Mouse (Mus musculus): ENCODE results near the gene Emb.

Gene Emb

DNA sequence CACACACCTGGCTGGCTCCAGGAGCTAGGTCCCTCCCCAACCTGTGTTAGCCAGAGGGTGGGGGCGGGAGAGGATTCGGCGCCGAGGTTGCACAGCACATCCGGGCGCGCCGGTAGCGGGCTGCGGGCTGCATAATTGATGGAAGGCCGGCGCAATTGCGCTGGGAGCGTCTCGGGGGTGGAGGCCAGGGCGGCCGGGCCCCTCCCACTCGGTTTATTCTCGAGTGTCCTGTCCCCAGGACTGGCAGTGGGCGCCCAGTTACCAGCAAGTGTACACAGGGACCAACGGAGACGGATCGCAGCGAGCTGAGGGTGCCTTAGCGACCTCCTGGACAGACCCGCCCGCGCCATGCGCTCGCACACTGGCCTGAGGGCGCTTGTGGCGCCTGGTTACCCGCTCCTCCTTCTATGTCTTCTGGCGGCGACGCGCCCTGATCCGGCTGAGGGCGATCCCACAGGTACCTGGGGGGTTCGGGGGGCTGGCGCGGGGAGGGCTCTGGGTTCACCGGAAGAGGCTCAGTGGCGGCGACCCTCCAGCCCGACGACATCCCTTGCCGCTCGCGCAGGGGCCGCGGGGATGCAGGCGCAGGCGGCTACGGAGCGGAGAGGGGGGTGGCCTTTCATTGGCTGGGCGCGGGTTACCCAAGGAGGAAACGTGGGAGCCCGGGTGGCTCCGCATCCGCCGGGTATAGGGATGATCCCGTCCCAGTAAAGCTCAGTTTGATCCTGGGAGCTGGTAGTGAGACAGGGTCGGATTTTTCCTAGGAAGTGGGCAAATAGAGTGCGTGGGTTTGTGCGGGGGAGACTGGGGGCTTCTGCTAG lies 12.4 kb downstream of the Emb start, which contains the start of gene Gm17509:
Gene Gm17509, minus strand, starts transcription at position 575 of the 821 bp plus-strand sequence.
- peak; percentile 86 for DNase-seq

DNA sequence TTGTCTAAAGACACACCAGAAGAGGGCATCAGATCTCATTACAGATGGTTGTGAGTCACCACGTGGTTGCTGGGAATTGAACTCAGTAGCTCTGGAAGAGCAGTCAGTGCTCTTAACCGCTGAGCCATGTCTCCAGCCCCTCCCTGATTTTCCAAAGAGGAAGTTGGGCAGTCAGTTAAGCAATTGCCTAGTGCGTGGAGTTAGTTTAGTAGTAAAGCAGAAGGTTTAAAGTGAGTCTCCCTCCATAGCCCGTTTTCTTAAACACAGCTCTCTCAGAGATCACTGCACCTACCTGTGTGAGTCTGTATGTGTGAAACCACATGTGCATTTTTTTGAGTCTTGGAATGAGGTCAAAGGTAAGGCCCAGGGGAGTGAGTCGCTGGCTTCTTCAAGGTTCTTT lies 14.8 kb downstream of the Emb start:
- DNase-seq = no peak

DNA sequence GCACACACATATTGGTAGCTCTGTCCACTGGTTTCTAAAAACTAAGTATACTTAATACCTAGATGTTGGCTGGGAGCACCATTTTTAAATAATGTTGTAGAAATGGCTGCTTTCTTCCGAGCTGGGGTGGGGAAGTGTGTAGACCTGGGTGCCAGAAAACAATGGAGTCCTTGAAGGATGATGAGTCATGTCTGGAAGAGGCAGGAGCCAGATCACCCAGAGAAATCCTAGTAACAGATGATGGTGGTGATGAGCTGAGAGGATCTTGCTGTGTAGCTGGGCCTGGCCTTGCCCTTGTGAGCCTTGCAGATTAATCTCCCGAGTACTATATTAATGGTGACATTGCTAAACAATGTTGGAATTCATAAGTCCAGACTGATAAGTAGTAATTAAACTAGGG lies 16.6 kb downstream of the Emb start:
- DNase-seq = no peak

DNA sequence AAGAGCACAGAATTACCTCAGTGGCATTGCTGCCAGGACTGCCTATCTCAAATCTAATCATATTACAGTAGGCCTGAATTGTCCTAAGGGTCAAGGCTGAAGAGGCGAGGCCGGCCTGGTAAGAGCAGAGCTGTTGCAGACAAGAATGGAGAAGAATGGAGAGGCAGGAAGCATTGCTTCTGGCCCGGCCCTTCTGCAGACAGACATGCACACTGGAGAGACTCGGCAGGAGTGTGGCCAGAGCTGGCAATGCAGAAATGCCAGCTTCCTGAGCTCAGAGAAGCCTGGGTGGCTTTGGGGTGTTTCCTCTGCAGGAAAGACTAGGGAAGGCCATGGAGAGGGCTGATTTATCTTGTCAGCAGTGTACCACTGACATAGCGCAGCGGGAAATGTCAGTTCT lies 17.2 kb downstream of the Emb start:
- DNase-seq = peak; percentile 66

DNA sequence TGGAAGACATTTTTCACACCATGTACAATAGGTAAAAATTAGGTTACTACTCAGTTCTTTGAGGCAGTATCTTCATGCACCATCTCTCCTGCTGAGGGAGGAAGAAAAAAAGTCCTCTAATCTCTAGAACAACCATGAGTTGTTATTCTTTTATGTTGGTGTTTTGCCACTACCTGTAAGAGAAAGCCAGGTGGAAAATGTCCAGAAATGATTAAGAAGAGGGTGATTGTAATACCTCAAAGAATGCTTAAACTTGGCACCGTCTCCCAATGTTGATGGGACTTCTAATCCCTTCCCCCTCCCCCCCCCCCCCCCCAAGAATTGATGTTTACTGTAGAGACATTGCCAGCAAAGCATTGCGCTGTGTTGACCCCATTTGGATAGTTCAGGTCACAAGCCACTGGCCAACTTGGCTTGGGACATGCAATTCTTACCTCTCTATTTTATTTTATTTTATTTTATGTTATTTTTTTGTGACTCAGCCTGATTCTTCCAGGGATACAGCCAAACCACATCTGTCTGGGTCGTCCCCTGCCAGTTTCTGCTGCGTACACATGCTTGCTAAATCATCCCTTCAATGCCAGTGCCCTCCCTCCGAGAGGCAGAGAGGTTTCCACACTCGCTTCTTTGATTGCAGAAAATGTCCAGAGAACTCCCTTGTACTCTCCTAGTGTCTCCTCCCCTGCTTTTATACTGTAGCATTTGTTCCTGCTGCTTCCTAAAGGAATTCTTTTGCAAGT lies 22.2 kb downstream of the Emb start:
- no peak for DNase-seq

DNA sequence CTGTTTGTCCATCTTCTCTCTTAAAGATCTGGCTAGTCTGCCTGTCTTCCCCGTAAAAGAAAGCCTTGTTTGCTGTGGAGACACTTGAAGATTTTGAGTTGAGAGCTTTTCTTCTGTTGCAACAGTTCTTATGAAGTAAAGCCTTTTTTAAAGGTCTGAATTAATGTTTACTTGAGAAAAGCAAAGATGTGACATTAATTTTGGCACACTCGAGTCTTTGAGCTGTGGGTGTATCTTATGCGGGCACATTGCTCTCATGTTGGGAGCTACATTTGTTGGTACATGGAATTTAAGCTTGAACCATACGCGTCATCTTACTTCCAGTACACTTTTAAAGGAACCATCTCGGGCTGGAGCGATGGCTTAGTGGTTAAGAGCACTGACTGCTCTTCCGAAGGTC lies 25.5 kb downstream of the Emb start:
- DNase-seq = no peak

DNA sequence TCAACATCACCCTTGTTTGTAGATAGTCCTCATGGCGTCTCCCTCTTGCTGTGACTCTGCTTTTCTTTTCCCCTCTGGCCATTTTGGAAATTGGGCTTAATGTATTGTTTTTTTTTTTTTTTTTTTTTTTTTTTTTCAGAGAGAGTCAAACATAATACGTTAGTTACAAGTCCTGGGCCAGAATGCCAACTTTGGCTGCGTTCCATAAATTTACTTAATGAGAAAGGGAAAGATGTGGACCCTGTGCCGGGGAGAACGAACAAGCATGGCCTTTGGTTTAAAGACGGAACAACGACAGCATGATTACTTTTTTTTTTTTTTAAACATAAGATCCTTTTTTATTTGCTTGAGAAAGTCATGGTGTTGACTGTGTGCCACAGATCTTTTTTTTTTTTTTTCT lies 26.1 kb downstream of the Emb start:
- no peak for DNase-seq

DNA sequence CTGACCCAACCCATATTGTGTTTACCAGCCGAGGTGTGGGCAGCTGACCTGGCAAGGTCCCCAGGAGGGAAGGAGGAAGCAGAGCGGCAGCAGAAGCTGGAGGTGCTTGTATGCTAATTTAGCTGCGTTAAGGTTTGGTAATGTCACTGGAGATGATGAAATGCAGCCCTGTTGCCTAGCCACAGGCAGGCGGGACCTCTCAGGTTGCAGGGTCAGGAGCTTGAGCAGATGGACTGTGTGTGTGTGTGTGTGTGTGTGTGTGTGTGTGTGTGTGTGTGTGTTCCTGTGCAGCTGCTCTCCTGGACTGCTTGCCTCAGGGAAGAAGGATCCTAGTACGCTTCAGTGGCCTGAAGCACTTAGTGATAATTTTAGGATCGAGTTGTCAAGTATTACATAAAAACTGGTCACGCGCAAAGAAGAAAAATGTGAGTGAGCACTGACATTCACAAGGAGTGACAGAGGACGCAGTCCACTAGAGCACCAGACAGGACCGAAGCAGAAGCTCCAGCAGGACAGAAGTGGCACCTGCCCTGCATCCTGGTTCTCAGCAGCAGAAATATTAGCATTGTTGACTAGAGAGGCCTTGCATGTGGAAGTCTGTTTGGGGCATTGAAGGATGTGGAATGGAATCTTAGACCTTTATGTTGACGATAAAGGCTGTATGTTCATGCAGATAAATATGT lies 27.3 kb downstream of the Emb start:
- peak; percentile 79 for DNase-seq

DNA sequence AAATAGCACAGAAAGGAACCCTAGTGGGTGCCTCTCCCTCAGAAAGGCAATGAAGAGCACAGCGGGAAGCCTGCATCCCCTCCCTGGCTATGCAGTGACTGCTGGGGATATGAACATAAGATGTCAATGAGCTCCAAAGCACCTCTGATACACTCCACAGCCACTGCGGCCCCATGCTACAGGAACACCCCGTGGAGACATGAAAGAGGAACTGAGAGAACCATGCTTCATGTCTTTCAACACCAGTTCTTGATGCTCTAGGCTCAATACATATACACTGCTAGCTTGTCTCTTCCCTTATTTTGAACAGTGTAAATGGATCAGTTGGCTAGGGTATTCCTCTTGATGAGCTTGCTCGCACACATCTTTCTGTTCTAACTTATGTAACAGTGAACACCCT lies 28.8 kb downstream of the Emb start:
- DNase-seq = no peak

DNA sequence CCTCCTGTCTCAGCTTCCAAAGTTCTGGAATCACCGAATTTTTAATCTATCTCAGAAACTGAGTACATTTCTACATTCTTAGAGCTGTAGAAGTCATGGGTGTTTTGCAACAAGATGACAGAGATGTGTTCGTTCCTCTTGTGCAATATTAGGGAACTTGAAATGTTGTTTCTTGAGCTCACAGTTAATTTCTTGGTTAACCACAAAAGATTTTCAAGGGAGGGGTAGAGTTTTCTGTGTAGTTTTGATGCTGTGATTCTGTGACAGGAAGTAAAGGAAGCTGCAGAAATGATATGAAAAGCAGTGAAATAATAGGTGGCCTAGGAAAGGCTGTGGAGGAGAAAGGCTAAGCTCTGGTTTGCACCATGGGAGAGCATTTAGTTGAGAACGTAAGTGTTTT lies 33.7 kb downstream of the Emb start:
- no peak for DNase-seq

DNA sequence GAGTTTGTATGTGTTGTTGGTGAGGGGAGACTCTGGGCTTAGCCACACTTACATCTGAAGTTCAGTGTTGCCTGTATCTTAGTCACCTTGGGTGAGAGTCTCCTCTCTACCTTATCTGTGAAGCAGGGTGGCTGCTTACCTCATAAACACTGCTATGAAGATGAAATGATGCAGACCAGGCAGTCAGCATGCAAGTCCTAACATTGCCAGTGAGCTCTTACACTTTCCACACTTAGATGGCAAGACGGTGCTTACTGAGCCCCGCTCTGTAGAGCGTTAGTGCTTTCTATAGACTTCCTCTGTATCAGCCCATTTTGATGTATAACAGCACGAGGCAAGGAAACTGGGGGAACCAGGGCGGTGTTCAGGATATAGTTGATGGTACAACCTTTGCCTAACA lies 34.3 kb downstream of the Emb start:
- no peak for DNase-seq

DNA sequence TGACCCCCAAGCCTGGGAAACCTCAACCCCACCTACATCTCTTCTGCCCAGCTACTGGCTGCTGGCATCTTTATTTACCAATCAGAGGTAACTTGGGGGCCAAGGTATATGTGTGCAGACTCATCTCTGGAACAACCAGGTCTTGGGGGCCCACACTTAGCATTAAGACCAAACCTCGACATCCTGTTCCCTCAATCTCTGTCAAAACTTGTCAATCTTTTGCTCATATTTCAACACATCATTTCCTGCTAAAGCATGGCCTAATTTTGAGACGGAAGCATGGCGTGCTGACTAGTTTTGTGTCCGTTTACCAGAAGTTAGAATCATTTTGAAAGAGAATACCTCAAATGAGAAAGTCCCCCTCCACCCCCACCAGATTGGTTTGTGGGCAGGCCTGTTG lies 52.4 kb downstream of the Emb start:
- no peak for DNase-seq

DNA sequence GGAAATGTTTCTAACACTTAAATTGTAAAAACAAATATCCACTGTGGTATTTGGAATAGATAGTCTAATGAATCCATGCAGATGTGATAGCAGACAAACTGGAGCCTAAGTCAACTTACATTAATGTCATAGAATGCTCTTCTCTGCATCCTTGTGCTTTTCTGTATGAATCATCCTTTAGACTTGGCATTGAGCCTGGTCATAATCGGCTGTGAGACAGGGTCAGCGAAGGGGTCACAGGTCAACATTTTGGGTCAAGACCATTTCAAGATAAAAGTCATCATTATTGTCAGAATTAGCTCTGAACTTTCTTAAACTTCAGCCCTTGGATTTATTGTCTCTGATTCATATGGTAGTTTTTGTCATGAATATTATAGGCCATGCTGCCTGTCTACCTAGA lies 57.8 kb downstream of the Emb start:
- DNase-seq = no peak

DNA sequence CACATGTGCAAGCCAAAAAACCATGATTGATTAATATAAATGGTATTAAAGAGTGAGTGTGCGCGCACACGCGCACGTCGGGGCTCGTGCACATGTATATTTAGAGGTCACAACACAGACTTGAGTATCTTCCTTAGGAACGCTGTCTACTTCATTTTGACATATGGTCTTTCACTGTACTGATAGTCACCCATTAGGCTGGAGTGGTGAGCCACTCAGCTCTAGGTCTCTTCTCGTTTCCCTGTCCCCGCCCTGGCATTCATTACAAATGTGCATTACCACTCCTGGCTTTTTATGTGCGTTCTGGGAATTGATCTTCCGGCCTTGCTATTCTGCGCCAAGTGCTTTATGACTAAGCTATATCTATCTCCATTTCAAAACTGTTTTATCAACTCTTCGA lies 59.6 kb downstream of the Emb start:
- no peak for DNase-seq

DNA sequence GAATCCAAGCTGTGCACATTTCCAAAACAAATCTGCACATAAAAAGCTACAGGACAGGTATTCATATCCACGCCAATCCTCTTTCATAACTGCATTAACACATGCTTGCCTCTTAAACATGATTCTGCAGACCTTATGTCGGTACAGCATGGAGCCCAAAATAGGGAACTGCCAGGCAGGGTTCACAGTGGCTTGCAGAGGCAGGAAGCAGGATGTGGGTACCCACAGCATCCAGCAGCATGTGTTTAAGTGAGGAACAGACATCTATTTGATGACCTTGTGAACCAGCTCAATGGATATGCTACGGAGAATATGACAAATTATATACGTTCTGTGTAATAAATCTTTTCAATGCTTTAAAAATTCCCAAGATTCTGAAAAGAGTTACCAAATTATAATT lies 75.7 kb downstream of the Emb start:
- no peak for DNase-seq

DNA sequence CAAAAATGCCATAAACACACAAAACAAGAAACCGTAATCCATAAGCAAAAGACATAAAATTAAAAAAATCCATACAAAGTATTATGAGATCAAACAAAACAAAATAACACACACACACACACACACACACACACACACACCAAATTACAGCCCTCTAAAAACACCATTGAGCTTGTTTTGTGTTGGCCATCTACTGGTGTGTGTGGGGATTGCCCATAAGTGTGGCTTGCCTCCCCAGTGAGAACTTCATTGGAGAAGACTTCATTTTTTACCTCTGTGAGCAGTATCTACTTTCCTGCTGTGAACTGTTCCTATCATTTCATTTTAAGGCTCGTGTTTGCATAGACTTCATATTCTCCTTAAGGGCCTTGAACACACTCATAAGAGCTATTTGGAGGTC lies 78.6 kb downstream of the Emb start:
- DNase-seq = no peak

DNA sequence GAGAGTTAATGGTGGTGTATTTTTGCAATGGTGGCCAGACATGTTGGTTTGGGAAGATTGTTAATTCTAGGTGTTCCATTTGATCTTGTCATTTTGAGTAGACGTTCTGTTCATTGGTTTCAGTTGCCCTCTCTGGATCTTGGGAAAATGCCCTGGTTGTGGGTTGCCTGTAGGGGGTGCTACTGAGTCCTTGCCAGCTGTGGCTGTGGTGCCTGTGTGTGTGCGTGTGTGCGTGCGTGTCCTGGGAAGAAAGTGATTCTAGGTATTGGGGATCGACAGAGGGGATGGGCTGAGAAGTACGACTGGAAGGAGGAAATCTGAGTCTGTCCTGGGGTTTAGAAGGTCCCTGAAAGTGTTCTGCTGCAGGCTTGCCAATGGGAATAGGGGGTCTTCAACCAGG lies 79.1 kb downstream of the Emb start:
- DNase-seq = no peak

DNA sequence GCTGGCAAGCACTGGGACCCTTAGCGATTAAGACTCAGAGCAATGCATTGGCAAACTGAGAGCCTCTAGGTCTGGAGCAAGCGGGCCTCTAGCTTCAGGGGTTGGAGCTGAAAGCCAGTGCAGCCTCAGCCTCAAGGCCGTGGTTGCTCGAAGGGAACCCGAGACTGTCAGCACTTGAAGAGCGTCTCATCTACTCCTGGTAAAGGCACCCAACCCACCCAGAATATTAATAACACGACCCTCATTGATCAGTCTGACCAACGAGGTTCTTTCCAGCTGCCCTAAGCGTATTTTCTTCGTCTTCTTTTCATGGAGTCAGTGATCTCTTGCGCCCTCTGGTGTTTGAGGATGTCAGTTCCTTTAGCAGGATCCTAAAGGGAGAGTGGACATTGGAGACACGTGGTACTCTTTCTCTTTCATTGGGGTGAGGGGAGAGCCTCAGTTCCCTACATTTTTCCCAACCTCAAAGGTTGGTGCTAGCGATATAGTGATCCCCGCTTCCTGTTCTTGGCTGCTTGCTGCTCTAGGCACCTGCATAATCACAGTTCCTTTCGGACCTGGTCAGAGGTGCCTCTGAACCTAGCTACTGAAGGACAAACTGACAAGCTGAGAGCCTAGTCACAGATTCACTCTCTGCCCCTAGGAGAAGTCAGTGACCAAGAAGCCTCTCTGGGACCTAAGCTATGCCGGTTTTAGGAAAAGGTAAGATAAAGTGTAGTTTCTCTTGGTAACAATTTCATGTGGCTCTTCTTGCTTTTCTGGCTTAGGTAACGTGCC lies 81.3 kb downstream of the Emb start:
- DNase-seq = peak; percentile 38

DNA sequence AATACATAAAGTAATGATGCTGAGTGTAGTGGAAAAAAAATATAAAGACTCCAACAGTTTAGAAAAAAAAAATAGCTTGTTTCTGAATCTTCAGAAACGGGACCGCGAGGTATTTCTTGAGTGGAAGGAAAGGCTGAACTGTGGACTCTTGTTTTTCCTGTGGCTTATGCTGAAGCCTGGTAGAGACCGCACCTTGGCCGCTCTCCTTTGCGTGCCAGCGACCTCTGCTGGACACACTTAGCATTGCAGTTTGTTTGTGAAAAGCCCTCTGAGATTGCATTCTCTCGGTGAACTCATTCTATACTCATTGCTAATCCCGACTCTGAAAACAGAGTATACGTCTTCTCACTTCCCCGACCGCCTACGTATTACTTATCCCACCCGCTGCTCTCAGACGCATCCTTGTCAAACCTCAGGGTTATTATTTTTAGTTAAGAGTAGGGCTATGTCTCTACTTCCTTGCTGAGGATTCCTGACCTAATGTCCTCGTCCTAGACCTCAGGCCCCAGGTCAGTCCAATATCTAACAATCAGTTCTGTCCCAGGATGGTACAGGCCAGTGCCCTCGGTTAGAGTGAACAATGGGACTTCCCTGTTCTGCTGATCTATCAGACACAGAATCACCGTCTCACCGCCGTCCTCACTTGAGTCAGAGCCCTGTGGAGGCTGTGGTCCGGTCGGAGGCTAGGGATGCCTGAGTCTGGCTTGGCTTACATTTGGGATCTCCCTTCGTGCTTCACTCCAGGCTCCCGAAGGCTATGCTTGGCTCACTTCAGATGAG lies 103.3 kb downstream of the Emb start:
- DNase-seq = peak; percentile 42

Data from cerebellum, adult 11-12 months (tissue).